Mouse (Mus musculus) liver, embryonic 16.5 days (tissue): Measurements from ENCODE around the gene Peli1. TPM values are rescaled to one million over a fixed set of nuclear protein-coding genes. Genes with fewer than 3 reads are reported as not detected.

ENCODE experiments used
- ATAC-seq: fragments of 200-750 bp; cut with Nextera tagmentation; 2 replicates; pipeline ENCODE4 v1.8.0; 2017; ENCODE audit warnings: low read depth, mild to moderate bottlenecking, moderate number of reproducible peaks, moderate library complexity
- H3K27ac ChIP-seq: fragments of 300-500 bp; sonication (generic); 2 replicates; pipeline ENCODE4 v1.5.1; 2014; ENCODE audit warnings: mild to moderate bottlenecking, low read length
- H3K27me3 ChIP-seq: fragments of 300-500 bp; sonication (generic); 2 replicates; pipeline ENCODE4 v1.6.1; 2014; ENCODE audit warnings: low read depth, low read length, mixed read lengths; ENCODE audit not compliant: control insufficient read depth, insufficient read depth
- H3K36me3 ChIP-seq: fragments of 300-500 bp; sonication (generic); 2 replicates; pipeline ENCODE4 v1.6.1; 2014; ENCODE audit warnings: mild to moderate bottlenecking; ENCODE audit not compliant: control insufficient read depth, insufficient read depth
- H3K4me1 ChIP-seq: fragments of 300-500 bp; sonication (generic); 2 replicates; pipeline ENCODE4 v1.6.1; 2014; ENCODE audit warnings: low read depth, low read length, mixed read lengths; ENCODE audit not compliant: control insufficient read depth
- H3K4me2 ChIP-seq: fragments of 300-500 bp; sonication (generic); 2 replicates; pipeline ENCODE4 v1.6.1; 2014; ENCODE audit warnings: low read depth, low read length, mixed read lengths
- H3K4me3 ChIP-seq: fragments of 300-500 bp; sonication (generic); 2 replicates; pipeline ENCODE4 v1.5.1; 2014; ENCODE audit warnings: low read depth, mild to moderate bottlenecking, low read length
- H3K9ac ChIP-seq: fragments of 300-500 bp; sonication (generic); 2 replicates; pipeline ENCODE4 v1.6.1; 2014; ENCODE audit warnings: low read depth, low read length
- H3K9me3 ChIP-seq: fragments of 300-500 bp; sonication (generic); replicated peaks from 2 replicates; pipeline ENCODE4 v1.6.1; 2016; ENCODE audit warnings: low read length; ENCODE audit not compliant: control insufficient read depth
- WGBS: fragments of 180-500 bp; shearing (Covaris S2); extraction: QIAGEN DNeasy Blood & Tissue Kit; methylation state at CpG from one replicate; pipeline ENCODE4 v1.1.7; 2014; ENCODE audit not compliant: insufficient replicate concordance; 5-methylcytosine and 5-hydroxymethylcytosine counted together
- polyA plus RNA-seq: library from polyadenylated mRNA; unstranded; fragments of >200 nt; fragmentation: Nextera tagmentation; extraction: Ambion mirVana; gene quantifications from 2 replicates; pipeline ENCODE4 v1.2.1, GENCODE M21; 2015

Peli1 gene
- polyA plus RNA-seq, 1 experiment from 2014 or later, result 9.4 TPM

- H3K4me1 ChIP-seq, result peaks cover 7% of the 10 kb centered on the region
- no peaks in the 10 kb centered on the region for H3K9me3 ChIP-seq
- H3K27ac ChIP-seq, result no peak overlapping the region
- H3K27me3 ChIP-seq, result peaks cover 5% of the 10 kb centered on the region
- ATAC-seq, result no peak
- 32% methylated on average over 2 of the region's 2 CpGs for WGBS
- no peak overlapping the region for H3K4me3 ChIP-seq
- H3K36me3 ChIP-seq, result no peaks in the 10 kb centered on the region
- no peak overlapping the region for H3K9ac ChIP-seq
- H3K4me2 ChIP-seq, result no peak overlapping the region
Observed at GRCm38 (mm10) chr11:21088356-21088755, 2.7 kb upstream of the Peli1 start.

- H3K9ac ChIP-seq, result no peak overlapping the region
- H3K4me2 ChIP-seq, result no peak overlapping the region
- H3K27ac ChIP-seq, result no peak overlapping the region
- H3K36me3 ChIP-seq, result no peaks in the 10 kb centered on the region
- no peaks in the 10 kb centered on the region for H3K9me3 ChIP-seq
- H3K4me3 ChIP-seq, result no peak overlapping the region
- H3K27me3 ChIP-seq, result peaks cover 5% of the 10 kb centered on the region
- 35% methylated on average over 4 of the region's 4 CpGs for WGBS
- no peak for ATAC-seq
- H3K4me1 ChIP-seq, result peaks cover 10% of the 10 kb centered on the region
Observed at GRCm38 (mm10) chr11:21089571-21089970, 1.5 kb upstream of the Peli1 start.

GRCm38 (mm10) chr11:21091428-21092405 is 626 bp downstream of the Peli1 start:
- WGBS, result under 1% methylated on average over 77 of the region's 99 CpGs
- H3K36me3 ChIP-seq, result no peaks in the 10 kb centered on the region
- ATAC-seq, result peak; percentile 69
- no peaks in the 10 kb centered on the region for H3K9me3 ChIP-seq
- H3K4me2 ChIP-seq, result peak overlapping the region; percentile 68
- peak overlapping the region; percentile 98 for H3K9ac ChIP-seq
- H3K4me3 ChIP-seq, result peak overlapping the region; percentile 98
- H3K4me1 ChIP-seq, result peaks cover 12% of the 10 kb centered on the region
- peak overlapping the region; percentile 95 for H3K27ac ChIP-seq
- H3K27me3 ChIP-seq, result peaks cover 2% of the 10 kb centered on the region; the same call in 1 of the 2 replicates

GRCm38 (mm10) chr11:21092621-21093020 is 1.5 kb downstream of the Peli1 start:
- Histone ChIP-seq H3K4me2 (peak overlapping the region; percentile 68), H3K27ac (no peak overlapping the region), H3K36me3 (no peaks in the 10 kb centered on the region), H3K9ac (peak overlapping the region; percentile 58), H3K27me3 (no peaks in the 10 kb centered on the region), H3K4me1 (peaks cover 12% of the 10 kb centered on the region), H3K4me3 (peak overlapping the region; percentile 98), H3K9me3 (no peaks in the 10 kb centered on the region)
- WGBS, result 10% methylated on average over 7 of the region's 7 CpGs
- no peak for ATAC-seq

DNA sequence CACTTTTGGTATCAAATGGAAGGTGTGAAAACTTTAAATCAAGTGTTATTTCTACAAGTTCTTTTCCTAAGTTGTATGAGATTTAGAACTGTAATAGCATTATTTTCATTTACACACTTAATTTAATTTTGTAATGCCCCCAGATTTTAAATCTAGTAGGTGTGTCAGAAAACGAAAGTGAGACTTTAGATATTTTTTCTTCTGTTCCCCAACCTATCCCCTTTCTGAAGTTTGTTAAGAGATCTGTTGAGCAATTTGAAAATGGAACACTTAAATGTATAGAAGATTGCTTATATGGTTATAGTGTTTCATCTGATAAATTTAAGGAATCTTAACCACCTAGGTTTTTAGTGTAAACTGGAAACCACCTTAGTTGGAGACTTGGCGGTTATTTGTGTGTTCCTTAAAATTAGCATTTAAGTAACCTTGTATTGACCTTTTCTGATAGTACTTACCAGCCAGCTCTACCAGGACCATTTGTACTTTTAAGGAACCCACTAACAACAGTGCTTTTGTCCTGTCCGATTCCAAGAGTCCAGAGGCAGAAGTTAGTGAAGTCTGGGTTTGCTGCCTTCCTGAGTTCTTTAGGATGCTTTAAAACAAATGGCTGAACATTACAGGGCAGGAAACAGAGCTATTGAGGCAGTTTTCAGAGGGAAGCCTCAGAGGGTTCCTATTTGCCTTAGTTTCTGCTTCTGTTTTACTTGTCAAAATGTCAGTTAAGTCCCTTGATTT is 2.2 kb downstream of the Peli1 start:
- H3K9ac ChIP-seq, result peak overlapping the region; percentile 34; the same call in 1 of the 2 replicates
- no peak overlapping the region for H3K4me3 ChIP-seq
- H3K36me3 ChIP-seq, result no peaks in the 10 kb centered on the region
- ATAC-seq, result no peak
- H3K4me2 ChIP-seq, result no peak overlapping the region
- no peaks in the 10 kb centered on the region for H3K9me3 ChIP-seq
- WGBS, result 44% methylated on average over 3 of the region's 3 CpGs
- peaks cover 13% of the 10 kb centered on the region for H3K4me1 ChIP-seq
- no peaks in the 10 kb centered on the region for H3K27me3 ChIP-seq
- H3K27ac ChIP-seq, result no peak overlapping the region

GRCm38 (mm10) chr11:21096590-21096989 is 5.5 kb downstream of the Peli1 start:
- no peak overlapping the region for H3K9ac ChIP-seq
- H3K27me3 ChIP-seq, result no peaks in the 10 kb centered on the region
- H3K4me1 ChIP-seq, result peaks cover 15% of the 10 kb centered on the region
- no peak overlapping the region for H3K27ac ChIP-seq
- no peaks in the 10 kb centered on the region for H3K9me3 ChIP-seq
- no peak for ATAC-seq
- 64% methylated on average over 2 of the region's 2 CpGs for WGBS
- no peak overlapping the region for H3K4me3 ChIP-seq
- H3K4me2 ChIP-seq, result no peak overlapping the region
- no peaks in the 10 kb centered on the region for H3K36me3 ChIP-seq

GRCm38 (mm10) chr11:21098457-21098856 is 7.4 kb downstream of the Peli1 start:
- Histone ChIP-seq H3K27me3 (no peaks in the 10 kb centered on the region), H3K9me3 (no peaks in the 10 kb centered on the region), H3K4me1 (peaks cover 9% of the 10 kb centered on the region), H3K36me3 (no peaks in the 10 kb centered on the region), H3K4me2 (no peak overlapping the region), H3K9ac (no peak overlapping the region), H3K27ac (no peak overlapping the region), H3K4me3 (no peak overlapping the region)
- WGBS, result 32% methylated on average over 2 of the region's 2 CpGs
- ATAC-seq, result no peak

DNA sequence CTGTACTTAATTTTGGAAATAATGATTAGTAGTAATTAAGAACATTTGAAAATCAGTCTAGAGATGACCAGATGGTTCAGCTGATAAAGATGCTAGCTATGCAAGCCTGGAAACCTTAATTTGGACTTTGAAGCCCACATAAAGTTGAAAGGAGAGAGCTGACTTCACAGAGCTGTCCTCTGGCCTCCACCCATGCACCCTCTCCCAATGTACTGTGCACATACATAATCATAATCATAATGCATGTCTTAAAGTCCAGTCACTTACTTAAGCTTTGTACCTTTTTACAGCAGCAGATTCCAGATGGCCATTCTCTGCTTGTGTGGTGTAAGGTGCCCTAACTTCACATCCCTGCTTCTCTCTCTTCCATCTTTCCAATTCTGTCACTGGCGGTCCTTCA is 9.6 kb downstream of the Peli1 start:
- Histone ChIP-seq H3K9ac (no peak overlapping the region), H3K4me3 (no peak overlapping the region), H3K36me3 (no peaks in the 10 kb centered on the region), H3K4me2 (no peak overlapping the region), H3K27ac (no peak overlapping the region), H3K27me3 (no peaks in the 10 kb centered on the region), H3K9me3 (no peaks in the 10 kb centered on the region), H3K4me1 (peaks cover 9% of the 10 kb centered on the region)
- WGBS, result 86% methylated on average over 1 of the region's 1 CpGs
- no peak for ATAC-seq

- Histone ChIP-seq H3K36me3 (no peaks in the 10 kb centered on the region), H3K9me3 (no peaks in the 10 kb centered on the region), H3K4me3 (no peak overlapping the region), H3K27me3 (no peaks in the 10 kb centered on the region), H3K4me2 (no peak overlapping the region), H3K4me1 (peaks cover 9% of the 10 kb centered on the region), H3K27ac (no peak overlapping the region), H3K9ac (no peak overlapping the region)
- no peak for ATAC-seq
- 54% methylated on average over 4 of the region's 4 CpGs for WGBS
Observed at GRCm38 (mm10) chr11:21101286-21101685, 10.2 kb downstream of the Peli1 start.
